Mouse (Mus musculus): ENCODE data around the gene Inip.

DNA sequence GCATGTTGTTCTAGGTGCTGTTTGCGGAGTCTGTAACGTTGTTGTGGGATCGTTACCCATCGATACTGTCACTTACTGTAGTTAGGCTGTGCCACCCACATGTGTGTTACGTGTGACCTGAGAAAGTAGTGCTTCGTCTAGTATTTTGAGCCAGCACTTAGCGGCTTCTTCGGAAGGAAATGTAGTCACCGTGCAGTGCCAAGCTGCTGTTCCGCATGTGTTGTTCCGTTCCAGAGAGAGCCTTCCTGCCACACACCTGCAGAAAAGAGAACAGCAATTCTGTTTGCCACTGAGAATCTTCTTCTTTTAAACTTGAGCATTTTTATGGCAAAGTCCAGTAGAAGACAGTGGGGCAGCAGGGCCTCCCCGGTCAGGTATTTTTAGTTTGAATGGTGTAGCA lies 74.9 kb downstream of the Inip start:
- TF ChIP-seq POLR2A (IDR thresholded peaks at IDR 0.05; ENCODE audit: extremely low read depth, insufficient read depth, low read length) (no peak), CTCF (IDR thresholded peaks at IDR 0.05; ENCODE audit: low read depth, low read length) (no peak)
